Mouse (Mus musculus): ENCODE data around the gene Sptlc3.

The Sptlc3 gene

GRCm38 (mm10) chr2:139493836-139494235 is at the start of gene Sptlc3:
Gene Sptlc3, plus strand, starts transcription at chr2:139493913.
- no peak for DNase-seq

DNA sequence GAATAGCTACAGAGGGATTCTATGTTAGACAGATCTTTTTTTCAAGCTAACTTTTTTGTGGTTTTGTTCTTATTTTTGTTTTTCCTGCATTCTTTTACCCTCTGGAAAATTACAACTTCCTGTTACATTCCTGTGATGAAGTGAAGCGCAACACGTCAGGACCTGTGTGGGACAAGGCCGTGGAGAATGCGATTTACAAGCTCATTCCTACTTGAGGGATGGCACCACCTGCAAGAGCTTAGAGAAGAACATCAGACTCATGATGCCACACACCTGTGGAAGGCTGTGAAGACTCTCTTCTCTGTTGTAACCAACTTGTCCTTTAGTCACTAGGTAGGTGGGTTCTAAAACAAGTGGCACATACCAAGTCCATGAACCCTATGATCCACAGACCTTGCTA is 26.0 kb upstream of the Sptlc3 start:
- DNase-seq: no peak

- no peak for DNase-seq
Measured at GRCm38 (mm10) chr2:139488708-139489107, 5.0 kb upstream of the Sptlc3 start.

- DNase-seq: no peak
Measured at GRCm38 (mm10) chr2:139494629-139495028, 916 bp downstream of the Sptlc3 start.

- DNase-seq: no peak
Measured at GRCm38 (mm10) chr2:139561966-139562505, 68.3 kb downstream of the Sptlc3 start.

- DNase-seq: no peak
Measured at GRCm38 (mm10) chr2:139579280-139579679, 85.6 kb downstream of the Sptlc3 start.

GRCm38 (mm10) chr2:139582766-139583165 is 89.1 kb downstream of the Sptlc3 start:
- DNase-seq: no peak

DNA sequence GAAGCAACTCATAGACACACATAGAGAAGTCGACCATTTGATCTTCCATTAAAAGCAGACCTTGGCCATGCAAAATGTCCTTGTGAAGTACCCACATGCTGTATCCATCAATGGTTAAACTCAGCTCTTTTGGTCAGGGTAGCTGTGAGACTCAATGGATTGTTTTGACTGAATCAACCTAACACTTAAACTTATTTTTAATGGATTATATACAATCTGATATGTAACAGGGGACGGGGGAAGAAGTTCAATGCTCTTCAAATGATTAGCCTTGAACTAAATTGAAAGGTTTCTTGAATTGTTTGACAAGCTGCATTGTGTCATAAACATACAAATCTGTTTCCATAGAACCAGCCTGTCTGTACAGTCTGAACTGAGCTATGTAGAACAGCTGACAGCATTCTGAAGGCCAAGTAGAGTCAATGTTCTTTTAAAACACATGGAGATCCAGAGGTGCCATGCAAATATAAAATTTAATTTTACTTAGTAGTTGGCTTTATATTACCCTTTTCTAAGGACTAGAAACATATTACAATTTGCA is 94.0 kb downstream of the Sptlc3 start:
- no peak for DNase-seq

GRCm38 (mm10) chr2:139589905-139590304 is 96.2 kb downstream of the Sptlc3 start:
- peak; percentile 62 for DNase-seq

DNA sequence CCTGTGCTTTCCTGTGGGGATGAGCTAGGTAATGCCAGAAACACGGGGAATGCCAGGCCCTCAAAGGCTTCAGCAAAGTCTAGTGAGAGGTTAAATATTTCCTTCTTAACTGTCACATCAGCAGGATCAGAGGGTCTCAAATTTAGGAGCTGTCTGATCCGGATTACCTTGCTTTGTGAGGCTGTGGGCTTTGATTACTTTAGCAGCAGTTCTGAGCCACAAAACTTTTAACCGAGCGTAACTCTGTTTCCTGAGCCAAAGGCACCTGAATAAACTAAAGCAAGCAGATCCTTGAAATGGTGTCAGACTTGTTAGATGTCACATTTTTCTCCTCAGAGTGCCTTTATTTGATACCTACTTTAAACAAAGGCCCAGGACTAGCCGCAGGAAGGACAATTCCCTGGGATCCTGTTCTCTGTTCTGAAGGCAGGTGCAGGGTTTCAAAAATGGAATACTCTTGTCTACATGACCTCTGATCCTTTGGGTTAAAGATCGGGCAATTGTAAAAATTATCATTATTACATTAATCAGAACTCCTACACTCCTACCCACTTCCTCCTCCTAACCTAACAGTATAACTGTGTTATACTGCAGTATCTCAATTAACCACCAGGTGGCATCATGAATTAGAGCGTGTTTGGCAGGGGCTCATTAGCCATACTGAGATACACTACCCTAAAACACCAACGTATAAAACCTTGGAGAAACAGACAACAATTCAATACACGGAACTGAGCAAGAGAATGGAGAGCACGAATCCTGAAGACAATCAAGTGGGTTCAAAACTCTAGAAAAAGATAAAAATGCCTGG is 97.4 kb downstream of the Sptlc3 start:
- peak; percentile 53 for DNase-seq

DNA sequence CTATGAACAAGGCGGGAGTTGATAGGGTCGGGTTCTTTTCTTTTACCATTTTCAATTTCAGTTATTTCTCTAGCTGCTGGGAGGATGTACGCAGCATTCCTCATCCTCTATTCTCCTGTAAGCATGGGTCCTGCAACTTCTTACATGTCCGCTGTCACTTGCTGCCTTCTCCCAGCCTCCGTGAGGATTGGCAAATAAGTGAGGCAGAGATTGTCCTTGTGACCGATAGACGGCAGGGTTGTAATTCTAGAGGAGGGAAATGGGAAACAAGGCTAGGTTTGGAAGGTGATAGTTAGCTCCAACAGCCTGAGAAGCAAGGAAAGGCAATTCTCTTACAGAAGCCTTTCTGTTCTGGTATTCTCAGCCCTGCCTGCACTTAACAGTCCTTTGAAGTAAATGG is 98.4 kb downstream of the Sptlc3 start:
- no peak for DNase-seq

GRCm38 (mm10) chr2:139597229-139597628 is 103.5 kb downstream of the Sptlc3 start:
- DNase-seq: no peak

- DNase-seq: no peak
Measured at GRCm38 (mm10) chr2:139601543-139602194, 108.0 kb downstream of the Sptlc3 start.

DNA sequence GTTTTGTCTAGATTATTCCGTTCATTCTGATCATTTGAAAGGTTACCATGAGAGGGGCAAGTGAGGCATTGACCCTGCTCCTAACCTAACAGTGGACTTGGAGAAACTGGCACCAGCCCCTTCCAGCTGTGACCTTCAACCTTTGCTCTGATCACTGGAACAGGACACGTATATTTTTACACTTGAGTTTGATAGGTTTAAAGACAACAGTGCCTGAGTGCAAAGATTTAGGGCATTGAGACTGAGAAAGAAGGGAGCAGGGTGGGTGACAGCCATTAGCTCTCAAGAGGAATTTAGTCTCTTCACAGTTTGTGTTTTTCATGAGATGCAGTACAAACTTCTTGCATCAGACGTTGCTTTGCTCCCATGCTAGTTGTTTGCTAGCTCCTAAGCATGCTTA is 114.5 kb downstream of the Sptlc3 start:
- no peak for DNase-seq

DNA sequence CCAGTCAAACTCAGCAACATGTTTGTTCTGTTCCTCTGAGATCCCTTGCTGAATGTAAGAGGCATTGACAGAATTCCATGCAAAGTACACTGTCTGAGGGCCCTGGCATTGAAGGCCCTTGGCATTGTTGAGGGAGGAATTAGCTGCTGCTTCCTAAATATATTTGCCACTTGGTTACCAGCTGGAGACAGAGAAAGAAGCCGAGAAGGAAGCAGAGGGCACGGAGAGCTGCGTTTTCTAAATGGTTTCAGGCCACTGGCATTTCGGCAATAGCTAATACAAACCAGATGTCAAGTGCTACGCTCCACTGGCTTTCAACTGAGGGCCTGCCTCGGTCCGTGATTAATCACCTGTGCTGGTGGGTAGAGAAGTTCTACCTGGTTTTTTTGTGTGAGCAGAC is 115.1 kb downstream of the Sptlc3 start:
- DNase-seq: no peak

- DNase-seq: no peak
Measured at GRCm38 (mm10) chr2:139609231-139609630, 115.5 kb downstream of the Sptlc3 start.

DNA sequence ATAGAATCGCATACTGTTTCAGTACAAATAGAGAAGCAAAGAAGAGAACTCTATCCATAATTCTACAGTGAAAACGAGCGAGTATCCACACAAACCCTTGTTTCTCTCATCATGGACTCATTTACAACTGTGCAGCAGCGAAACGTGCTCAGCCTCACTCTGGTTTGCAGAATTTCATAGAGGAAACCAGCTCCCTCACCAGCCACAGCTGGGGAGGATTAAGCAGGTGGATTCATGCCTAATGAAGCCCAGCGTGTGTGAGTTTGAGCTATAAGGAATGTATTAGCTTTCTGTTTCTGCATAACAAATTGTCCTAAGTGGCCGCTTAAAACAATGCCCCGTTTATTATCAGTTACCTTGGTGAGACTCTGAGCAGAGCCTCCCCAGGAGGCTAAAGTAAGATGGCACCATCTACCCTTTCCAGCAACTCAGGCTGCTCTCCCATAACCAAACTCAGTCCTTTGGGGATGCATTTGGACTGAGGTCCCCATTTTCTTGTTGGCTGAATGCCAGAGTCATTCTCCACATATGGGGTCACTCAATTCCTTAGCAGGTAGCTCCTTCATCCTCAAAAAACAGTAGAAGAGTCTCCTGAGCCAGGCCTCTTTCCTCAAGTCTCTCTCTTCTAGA is 116.1 kb downstream of the Sptlc3 start:
- DNase-seq: no peak

DNA sequence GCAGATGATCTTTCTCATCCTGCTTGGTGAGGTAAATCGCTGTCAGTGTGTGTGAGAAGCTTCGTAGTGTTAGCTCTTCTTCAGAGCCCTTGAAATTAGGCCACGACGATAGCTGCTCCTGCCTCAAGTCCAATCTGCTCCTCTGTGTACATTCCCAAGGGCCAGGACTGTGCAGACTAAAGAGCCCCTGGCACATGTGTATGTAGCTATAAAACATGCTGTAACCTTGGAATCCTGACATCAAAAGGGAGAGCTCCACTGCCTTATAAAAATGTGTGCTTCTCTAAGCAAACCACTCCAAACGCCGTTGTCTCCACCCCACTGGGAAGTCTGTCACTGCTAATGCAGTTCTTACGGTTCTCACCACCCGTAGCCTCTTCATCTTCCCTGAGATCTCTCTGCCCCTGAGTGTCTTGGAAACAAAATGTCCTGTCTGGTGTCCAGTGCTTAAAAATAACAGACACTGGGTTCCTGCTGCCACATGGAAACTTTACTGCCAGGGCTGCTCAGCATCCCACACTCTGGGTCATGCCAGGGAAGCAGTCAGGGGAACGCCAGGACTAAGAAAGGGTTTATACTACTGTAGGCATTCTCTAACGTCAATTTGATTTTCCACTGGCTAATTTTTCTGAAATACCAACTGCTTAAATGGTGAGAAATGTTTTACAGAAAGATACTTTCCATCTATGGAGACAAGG is 118.8 kb downstream of the Sptlc3 start:
- no peak for DNase-seq

GRCm38 (mm10) chr2:139626496-139626895 is 132.8 kb downstream of the Sptlc3 start:
- DNase-seq: no peak

GRCm38 (mm10) chr2:139628731-139629130 is 135.0 kb downstream of the Sptlc3 start:
- DNase-seq: no peak

DNA sequence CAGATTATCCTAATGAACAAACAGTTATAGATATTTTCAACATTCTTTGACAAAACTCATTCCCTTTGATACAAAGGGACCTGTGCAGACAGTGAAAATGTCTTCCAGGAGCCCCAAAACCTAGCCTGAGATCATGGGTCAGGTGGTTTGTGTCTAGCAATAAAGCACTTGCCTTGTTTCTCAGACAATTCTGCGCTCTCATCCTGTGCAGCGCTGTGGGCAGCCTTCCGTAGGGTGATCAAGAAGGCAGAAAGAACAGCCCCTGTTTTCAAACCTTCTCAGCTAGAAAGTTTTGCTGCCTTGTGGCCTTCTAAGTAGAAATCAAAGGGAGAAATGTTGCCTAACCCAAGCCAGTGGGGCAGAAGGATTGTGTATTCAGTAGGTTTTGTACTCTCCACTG is 135.9 kb downstream of the Sptlc3 start:
- no peak for DNase-seq

GRCm38 (mm10) chr2:139634506-139634905 is 140.8 kb downstream of the Sptlc3 start:
- DNase-seq: no peak

GRCm38 (mm10) chr2:139637861-139638260 is 144.1 kb downstream of the Sptlc3 start:
- no peak for DNase-seq

All from lung, postnatal 14 days (tissue).